ENCODE assay signal across 8 mouse cellular contexts in the genomic region with DNA sequence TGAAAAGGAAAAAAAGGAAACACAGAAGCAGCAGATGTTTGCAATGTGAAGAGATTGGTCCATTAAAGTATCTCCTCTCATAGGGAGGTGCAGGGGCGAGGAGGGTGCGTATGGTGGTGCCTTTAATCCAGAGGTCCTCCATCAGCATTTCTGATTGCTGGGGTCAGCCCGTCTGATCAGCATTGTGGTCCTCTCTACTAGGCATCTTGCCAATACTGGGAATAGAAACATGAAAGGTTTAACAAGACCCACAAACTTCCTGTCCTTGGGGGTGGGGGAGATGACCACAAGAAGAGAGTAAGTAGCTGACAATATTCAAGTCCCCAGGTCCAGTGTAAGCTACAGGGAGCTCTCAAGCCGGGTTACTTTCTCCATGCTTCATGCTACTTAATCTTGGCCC. TPM values are rescaled to one million over a fixed set of nuclear protein-coding genes. Genes with fewer than 3 reads are reported as not detected.
DNase-seq lines count a peak whose midpoint lies in the region; ATAC-seq lines count a peak whose summit lies in the region.

No protein-coding gene starts in this region.

- no peaks in the 10 kb centered on the region for H3K9me3 ChIP-seq in erythroblast, embryonic 14.5 days (ENCODE audit: control insufficient read depth, low read length)
- no peaks in the 10 kb centered on the region for H3K9me3 ChIP-seq in limb, embryonic 15.5 days

- peak; percentile 1 for DNase-seq in right cerebral cortex, postnatal 25 days
- DNase-seq in right cerebral cortex, postnatal 4 days: no peak
- no peak for DNase-seq in c-Kit-positive CD71-positive TER-119-positive erythroid progenitor cells, embryonic 14.5 days (ENCODE audit: low spot score)
- no peak for DNase-seq in left cerebral cortex, adult 9 months (ENCODE audit: low spot score in 2 of 2)
- DNase-seq in left cerebral cortex, postnatal 36 days (ENCODE audit: low spot score in 2 of 2): no peak

- 62% methylated on average over 4 of the region's 4 CpGs for WGBS in limb, embryonic 15.5 days

- no peak for ATAC-seq in erythroblast, adult 5-6 weeks (replicated peaks; ENCODE audit: low FRiP score, poor library complexity, severe bottlenecking)
- ATAC-seq in limb, embryonic 15.5 days (ENCODE audit: insufficient number of reproducible peaks, low FRiP score, low TSS enrichment, low read depth): no peak

- H3K27ac ChIP-seq in limb, embryonic 15.5 days: peak overlapping the region; percentile 75

- peak overlapping the region; percentile 73 for H3K4me3 ChIP-seq in erythroblast, embryonic 14.5 days (replicated peaks)
- H3K4me3 ChIP-seq in limb, embryonic 15.5 days: peak overlapping the region; percentile 78; the same call in 1 of the 2 replicates

- H3K9ac ChIP-seq in limb, embryonic 15.5 days: no peak overlapping the region

- no peak overlapping the region for H3K4me2 ChIP-seq in limb, embryonic 15.5 days

- intact Hi-C loops in left cerebral cortex, postnatal 36 days (cut with DNase I): no loop called here

- H3K27me3 ChIP-seq in erythroblast, embryonic 14.5 days (ENCODE audit: control insufficient read depth): no peaks in the 10 kb centered on the region
- no peaks in the 10 kb centered on the region for H3K27me3 ChIP-seq in limb, embryonic 15.5 days

- H3K36me3 ChIP-seq in erythroblast, embryonic 14.5 days (ENCODE audit: control insufficient read depth): peaks cover 26% of the 10 kb centered on the region
- no peaks in the 10 kb centered on the region for H3K36me3 ChIP-seq in limb, embryonic 15.5 days

- peaks cover 54% of the 10 kb centered on the region for H3K4me1 ChIP-seq in erythroblast, embryonic 14.5 days (ENCODE audit: control insufficient read depth)
- H3K4me1 ChIP-seq in limb, embryonic 15.5 days: peaks cover 53% of the 10 kb centered on the region

RNA-seq across cellular contexts. Expression of a gene that starts 1.0 kb away (rescaled TPM):
- polyA plus RNA-seq in erythroblast, embryonic 14.5 days (2012): 22.6 and 24.0 TPM in 2 replicates
- total RNA-seq in erythroblast, adult 5-6 weeks (2015; ENCODE audit: low replicate concordance): 6.7 and 11.1 TPM in 2 replicates
- total RNA-seq in erythroblast, adult 5-6 weeks (2017; ENCODE audit: low replicate concordance): 5.5 and 7.0 TPM in 2 replicates
- polyA plus RNA-seq in limb, embryonic 15.5 days (2015; fragmentation: Nextera tagmentation; extraction: Ambion mirVana): 18.3 and 23.1 TPM in 2 replicates
- total RNA-seq in left cerebral cortex, postnatal 36 days (2021): 10 to 100 TPM; 10.2 to 14.6 TPM

RNA-seq across cellular contexts. Expression of a gene that starts 12.0 kb away (rescaled TPM):
- polyA plus RNA-seq in erythroblast, embryonic 14.5 days (2012): 0.23 and 0.39 TPM in 2 replicates
- total RNA-seq in erythroblast, adult 5-6 weeks (2015; ENCODE audit: low replicate concordance): 0.63 TPM in 1 of 2 replicates, not detected in the other
- 11.6 TPM in 1 of 2 replicates, not detected in the other for total RNA-seq in erythroblast, adult 5-6 weeks (2017; ENCODE audit: low replicate concordance)
- polyA plus RNA-seq in limb, embryonic 15.5 days (2015; fragmentation: Nextera tagmentation; extraction: Ambion mirVana): 3.7 and 4.0 TPM in 2 replicates
- 10 to 100 TPM; 88.7 to 95.3 TPM for total RNA-seq in left cerebral cortex, postnatal 36 days (2021)

RNA-seq across cellular contexts. Expression of a gene that starts 19.1 kb away (rescaled TPM):
- polyA plus RNA-seq in erythroblast, embryonic 14.5 days (2012): 0.03 TPM in 1 of 2 replicates, not detected in the other
- total RNA-seq in erythroblast, adult 5-6 weeks (2015; ENCODE audit: low replicate concordance): not detected in 2 replicates
- total RNA-seq in erythroblast, adult 5-6 weeks (2017; ENCODE audit: low replicate concordance): not detected in 2 replicates
- 0.19 and 0.37 TPM in 2 replicates for polyA plus RNA-seq in limb, embryonic 15.5 days (2015; fragmentation: Nextera tagmentation; extraction: Ambion mirVana)
- total RNA-seq in left cerebral cortex, postnatal 36 days (2021): not detected

RNA-seq across cellular contexts. Expression of a gene that starts 23.8 kb away (rescaled TPM):
- polyA plus RNA-seq in erythroblast, embryonic 14.5 days (2012): not detected in 2 replicates
- total RNA-seq in erythroblast, adult 5-6 weeks (2015; ENCODE audit: low replicate concordance): not detected in 2 replicates
- not detected in 2 replicates for total RNA-seq in erythroblast, adult 5-6 weeks (2017; ENCODE audit: low replicate concordance)
- 0.67 and 0.71 TPM in 2 replicates for polyA plus RNA-seq in limb, embryonic 15.5 days (2015; fragmentation: Nextera tagmentation; extraction: Ambion mirVana)
- total RNA-seq in left cerebral cortex, postnatal 36 days (2021): 1 to 10 TPM in 1 of 2 experiments, under 1 TPM in 1; 0.49 to 1.2 TPM

RNA-seq across cellular contexts. Expression of a gene that starts 32.8 kb away (rescaled TPM):
- polyA plus RNA-seq in erythroblast, embryonic 14.5 days (2012): 1.2 and 1.6 TPM in 2 replicates
- 9.0 and 9.6 TPM in 2 replicates for total RNA-seq in erythroblast, adult 5-6 weeks (2015; ENCODE audit: low replicate concordance)
- 7.5 and 11.2 TPM in 2 replicates for total RNA-seq in erythroblast, adult 5-6 weeks (2017; ENCODE audit: low replicate concordance)
- 30.8 and 32.3 TPM in 2 replicates for polyA plus RNA-seq in limb, embryonic 15.5 days (2015; fragmentation: Nextera tagmentation; extraction: Ambion mirVana)
- total RNA-seq in left cerebral cortex, postnatal 36 days (2021): 10 to 100 TPM; 12.4 to 13.9 TPM

Comparison
In these comparisons a context has a peak if more than half of its experiments do, and no peak if none do; other contexts are left out.
1. RNA of a gene that starts 12.0 kb away (total RNA-seq): 88.7 to 95.3 TPM in left cerebral cortex, postnatal 36 days; 0.63 to 11.6 TPM in erythroblast, adult 5-6 weeks; every median in the first group is over 4 times any median in the second.